Mouse (Mus musculus) WW6 (cell line): Measurements from ENCODE around the gene C1qtnf4.

ENCODE experiments used
- DNase-seq: peaks from one replicate; pipeline ENCODE4 v3.0.0-alpha.2; 2013; ENCODE audit warnings: low read depth, low spot score

The C1qtnf4 gene

DNA sequence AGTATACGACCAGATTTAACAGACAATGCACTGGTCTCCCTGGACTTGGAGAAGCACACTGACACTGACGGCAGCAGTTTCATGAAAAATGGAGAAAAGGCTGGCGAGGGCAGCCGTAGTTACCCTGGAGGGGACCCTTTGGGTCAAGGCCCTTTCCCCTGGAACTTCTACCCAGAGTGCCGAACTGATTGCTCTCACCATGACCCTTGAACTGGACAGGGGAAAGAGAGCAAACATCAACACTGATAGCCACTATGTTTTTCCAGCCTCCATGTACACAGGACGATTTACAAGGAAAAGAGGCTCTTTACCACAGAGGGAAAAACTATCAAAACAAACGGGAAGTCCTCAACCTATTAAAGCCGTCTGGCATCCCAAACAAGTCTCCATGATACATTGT is 46.2 kb downstream of the C1qtnf4 start:
- DNase-seq: no peak

DNA sequence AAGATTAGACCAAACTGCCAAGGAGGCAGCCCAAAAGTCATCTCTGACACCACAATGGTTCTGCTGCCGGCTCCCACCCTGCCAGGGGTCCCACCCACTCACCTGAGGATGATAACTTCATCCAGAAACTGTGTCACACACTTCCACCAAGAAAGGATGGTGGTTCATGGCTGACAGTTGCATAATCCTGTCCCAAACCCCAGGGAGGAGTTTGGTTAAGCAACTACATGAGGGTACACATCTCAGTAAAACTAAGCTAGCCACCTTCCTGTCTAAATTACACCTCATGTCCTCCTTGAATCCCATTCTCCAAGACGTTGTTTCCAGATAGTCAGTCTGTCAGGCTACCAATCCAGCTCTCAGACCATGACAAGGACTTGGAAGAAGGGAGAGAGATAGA is 46.6 kb downstream of the C1qtnf4 start:
- no peak for DNase-seq

DNA sequence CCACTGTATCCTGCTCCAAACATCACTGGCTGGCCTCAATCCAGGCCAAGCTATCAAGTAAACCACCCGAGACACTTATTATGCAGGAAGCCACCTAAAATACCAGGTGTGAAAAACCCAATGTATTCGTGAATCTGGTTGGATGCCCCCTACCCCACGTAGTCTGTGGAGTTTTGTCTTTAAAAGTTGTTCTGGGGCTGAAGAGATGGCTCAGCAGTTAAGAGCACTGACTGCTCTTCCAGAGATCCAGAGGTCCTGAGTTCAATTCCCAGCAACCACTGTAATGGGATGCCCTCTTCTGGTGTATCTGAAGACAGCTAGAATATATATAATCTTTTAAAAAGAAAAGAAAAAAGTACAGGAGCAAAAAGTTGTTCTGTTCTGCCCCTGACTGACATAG is 52.7 kb downstream of the C1qtnf4 start:
- DNase-seq: no peak

DNA sequence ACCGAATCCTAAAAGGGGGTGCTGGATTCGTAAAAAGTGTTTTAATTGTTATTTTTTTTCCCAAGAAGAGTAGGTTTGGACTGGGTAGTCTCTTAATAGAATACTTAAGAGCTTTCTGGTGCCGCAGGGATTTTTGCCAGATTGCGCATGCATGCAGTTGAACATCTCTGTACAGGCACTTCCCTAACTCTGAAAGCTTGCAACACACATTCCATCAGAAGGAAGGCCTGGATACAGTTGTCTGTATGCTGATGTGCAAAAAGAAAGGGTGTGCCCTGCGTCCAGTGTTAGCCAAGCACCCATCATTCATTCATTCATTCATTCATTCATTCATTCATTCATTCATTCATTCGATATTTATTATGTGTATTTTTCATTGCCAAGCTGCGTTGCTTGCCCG is 54.1 kb downstream of the C1qtnf4 start:
- no peak for DNase-seq
